Mouse (Mus musculus) E14TG2a.4 (cell line): ENCODE data around the gene Smarca4.

Experiments
- H3K27me3 ChIP-seq: 2 replicates; pipeline ENCODE4 v1.6.1; 2014; ENCODE audit warnings: low read length, control low read depth; ENCODE audit not compliant: insufficient read depth
- H3K36me3 ChIP-seq: 2 replicates; pipeline ENCODE4 v1.6.1; 2014; ENCODE audit warnings: low read length, control low read depth; ENCODE audit not compliant: insufficient read depth
- H3K4me1 ChIP-seq: replicated peaks from 2 replicates; pipeline ENCODE4 v1.6.1; 2014; ENCODE audit warnings: low read depth, low read length, control low read depth
- H3K4me3 ChIP-seq: replicated peaks from 2 replicates; pipeline ENCODE4 v1.5.1; 2014; ENCODE audit warnings: mild to moderate bottlenecking, low read length
- H3K9me3 ChIP-seq: 2 replicates; pipeline ENCODE4 v1.6.1; 2014; ENCODE audit warnings: low read length, control low read depth
- CTCF ChIP-seq: conservative IDR thresholded peaks from 2 replicates; pipeline ENCODE4 v1.5.1; 2014; ENCODE audit warnings: low read length
- NANOG ChIP-seq: IDR thresholded peaks from 2 replicates; pipeline ENCODE4 v1.6.1; 2014; ENCODE audit warnings: borderline replicate concordance, low read length, mixed read lengths
- POU5F1 ChIP-seq: IDR thresholded peaks from 2 replicates; pipeline ENCODE4 v1.6.1; 2014; ENCODE audit warnings: low read length, borderline replicate concordance

Gene Smarca4

DNA sequence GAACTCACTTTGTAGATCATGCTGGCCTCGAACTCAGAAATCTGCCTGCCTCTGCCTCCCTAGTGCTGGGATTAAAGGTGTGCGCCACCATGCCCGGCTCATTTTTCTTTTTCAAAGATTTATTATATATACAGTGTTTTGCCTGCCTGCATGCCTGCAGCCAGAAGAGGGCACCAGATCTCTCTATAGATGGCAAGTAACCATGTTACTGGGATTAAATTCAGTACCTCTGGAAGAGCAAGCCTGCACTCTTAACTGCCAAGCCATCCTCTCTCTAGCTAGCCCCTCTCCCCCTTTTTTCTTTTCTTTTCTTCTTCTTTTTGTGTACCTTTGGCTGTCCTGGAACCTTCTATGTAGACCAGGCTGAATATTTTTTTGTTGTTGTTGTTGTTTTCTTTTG lies 14.7 kb downstream of the Smarca4 start:
- TF ChIP-seq POU5F1 (no peak), CTCF (peak; percentile 43)
- H3K4me1 ChIP-seq, result peaks cover 50% of the 10 kb centered on the region
- peaks cover 43% of the 10 kb centered on the region for H3K36me3 ChIP-seq
- H3K27me3 ChIP-seq, result no peaks in the 10 kb centered on the region
- H3K4me3 ChIP-seq, result no peak overlapping the region
- H3K9me3 ChIP-seq, result no peaks in the 10 kb centered on the region

GRCm38 (mm10) chr9:21633106-21633505 lies 17.1 kb downstream of the Smarca4 start:
- Histone ChIP-seq H3K4me1 (peaks cover 34% of the 10 kb centered on the region), H3K36me3 (peaks cover 67% of the 10 kb centered on the region), H3K4me3 (no peak overlapping the region), H3K27me3 (no peaks in the 10 kb centered on the region), H3K9me3 (no peaks in the 10 kb centered on the region)
- no peak for TF ChIP-seq CTCF
- no peak for TF ChIP-seq NANOG
- no peak for TF ChIP-seq POU5F1

DNA sequence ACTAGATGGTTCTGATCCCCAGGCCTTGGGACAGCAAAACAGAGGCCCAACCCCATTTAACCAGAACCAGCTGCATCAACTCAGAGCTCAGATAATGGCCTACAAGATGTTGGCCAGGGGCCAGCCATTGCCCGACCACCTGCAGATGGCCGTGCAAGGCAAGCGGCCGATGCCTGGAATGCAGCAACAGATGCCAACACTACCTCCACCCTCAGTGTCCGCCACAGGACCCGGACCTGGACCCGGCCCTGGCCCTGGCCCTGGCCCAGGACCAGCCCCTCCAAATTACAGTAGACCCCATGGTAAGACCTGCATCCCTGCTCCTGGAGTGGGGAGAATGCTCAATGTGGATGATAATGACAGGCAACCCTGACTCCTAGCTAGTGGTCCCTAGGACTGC lies 19.7 kb downstream of the Smarca4 start:
- Histone ChIP-seq H3K4me3 (no peak overlapping the region), H3K36me3 (peaks cover 93% of the 10 kb centered on the region), H3K27me3 (no peaks in the 10 kb centered on the region), H3K9me3 (no peaks in the 10 kb centered on the region), H3K4me1 (peaks cover 26% of the 10 kb centered on the region)
- TF ChIP-seq POU5F1 (no peak), CTCF (no peak), NANOG (no peak)

GRCm38 (mm10) chr9:21639031-21639430 lies 23.1 kb downstream of the Smarca4 start:
- H3K36me3 ChIP-seq, result peaks cover 100% of the 10 kb centered on the region
- no peak overlapping the region for H3K4me3 ChIP-seq
- no peaks in the 10 kb centered on the region for H3K4me1 ChIP-seq
- no peaks in the 10 kb centered on the region for H3K9me3 ChIP-seq
- TF ChIP-seq POU5F1 (no peak), NANOG (no peak), CTCF (no peak)
- H3K27me3 ChIP-seq, result no peaks in the 10 kb centered on the region

DNA sequence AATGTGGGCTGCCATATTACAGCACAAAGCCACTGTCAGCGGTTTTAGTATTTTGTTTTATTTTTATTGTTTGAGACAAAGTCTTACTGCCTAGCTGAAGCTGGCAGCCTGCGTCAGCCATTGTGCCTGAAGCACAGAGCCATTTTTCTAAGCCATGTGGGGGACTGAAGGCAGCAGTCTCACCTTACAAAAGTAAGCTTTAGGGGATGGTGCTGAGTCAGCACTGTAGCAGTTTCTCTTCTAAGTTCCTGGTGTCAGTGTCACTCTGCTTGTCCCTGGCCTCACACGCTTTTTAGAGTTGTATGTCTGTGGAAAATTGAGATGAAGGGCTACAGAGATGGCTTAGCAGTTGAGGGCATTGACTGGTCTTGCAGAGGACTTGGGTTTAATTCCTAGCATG lies 30.4 kb downstream of the Smarca4 start:
- TF ChIP-seq NANOG (no peak), POU5F1 (no peak), CTCF (no peak)
- H3K36me3 ChIP-seq, result peaks cover 92% of the 10 kb centered on the region
- no peak overlapping the region for H3K4me3 ChIP-seq
- H3K27me3 ChIP-seq, result no peaks in the 10 kb centered on the region
- no peaks in the 10 kb centered on the region for H3K4me1 ChIP-seq
- H3K9me3 ChIP-seq, result no peaks in the 10 kb centered on the region

DNA sequence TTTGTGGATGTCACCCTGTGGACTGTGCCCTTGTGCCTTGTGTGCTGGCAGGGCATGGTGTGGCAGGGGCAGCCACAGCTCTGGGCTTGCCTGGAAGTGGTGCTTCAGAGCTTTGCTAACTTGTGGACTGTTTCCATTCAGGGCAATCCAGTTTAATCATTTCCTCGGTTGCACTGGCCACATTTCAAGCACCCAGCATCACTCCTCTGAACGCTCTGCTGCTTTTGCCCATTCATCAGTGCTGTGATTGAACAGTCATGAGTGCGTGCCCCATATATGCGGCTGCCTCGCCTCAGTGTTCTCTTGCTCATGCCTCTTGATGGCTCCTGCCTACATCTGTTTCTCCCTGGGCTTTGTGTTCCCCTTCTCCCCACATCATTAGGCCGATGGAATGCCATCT lies 31.8 kb downstream of the Smarca4 start:
- TF ChIP-seq NANOG, result no peak
- TF ChIP-seq CTCF, result no peak
- no peak for TF ChIP-seq POU5F1
- Histone ChIP-seq H3K4me1 (no peaks in the 10 kb centered on the region), H3K9me3 (no peaks in the 10 kb centered on the region), H3K4me3 (no peak overlapping the region), H3K27me3 (no peaks in the 10 kb centered on the region), H3K36me3 (peaks cover 91% of the 10 kb centered on the region)

GRCm38 (mm10) chr9:21652263-21652662 lies 36.3 kb downstream of the Smarca4 start:
- no peak for TF ChIP-seq NANOG
- no peak for TF ChIP-seq CTCF
- no peak for TF ChIP-seq POU5F1
- Histone ChIP-seq H3K9me3 (no peaks in the 10 kb centered on the region), H3K4me1 (no peaks in the 10 kb centered on the region), H3K27me3 (no peaks in the 10 kb centered on the region), H3K36me3 (peaks cover 92% of the 10 kb centered on the region), H3K4me3 (no peak overlapping the region)

GRCm38 (mm10) chr9:21653253-21653652 lies 37.3 kb downstream of the Smarca4 start:
- no peaks in the 10 kb centered on the region for H3K27me3 ChIP-seq
- TF ChIP-seq NANOG, result no peak
- TF ChIP-seq POU5F1, result no peak
- TF ChIP-seq CTCF, result no peak
- no peaks in the 10 kb centered on the region for H3K9me3 ChIP-seq
- H3K36me3 ChIP-seq, result peaks cover 92% of the 10 kb centered on the region
- H3K4me3 ChIP-seq, result no peak overlapping the region
- no peaks in the 10 kb centered on the region for H3K4me1 ChIP-seq

- no peaks in the 10 kb centered on the region for H3K9me3 ChIP-seq
- no peak for TF ChIP-seq POU5F1
- TF ChIP-seq CTCF, result no peak
- no peak for TF ChIP-seq NANOG
- no peaks in the 10 kb centered on the region for H3K4me1 ChIP-seq
- no peaks in the 10 kb centered on the region for H3K27me3 ChIP-seq
- H3K36me3 ChIP-seq, result peaks cover 100% of the 10 kb centered on the region
- H3K4me3 ChIP-seq, result no peak overlapping the region
Measured at GRCm38 (mm10) chr9:21662034-21662433, 46.1 kb downstream of the Smarca4 start.
